In the genomic region with DNA sequence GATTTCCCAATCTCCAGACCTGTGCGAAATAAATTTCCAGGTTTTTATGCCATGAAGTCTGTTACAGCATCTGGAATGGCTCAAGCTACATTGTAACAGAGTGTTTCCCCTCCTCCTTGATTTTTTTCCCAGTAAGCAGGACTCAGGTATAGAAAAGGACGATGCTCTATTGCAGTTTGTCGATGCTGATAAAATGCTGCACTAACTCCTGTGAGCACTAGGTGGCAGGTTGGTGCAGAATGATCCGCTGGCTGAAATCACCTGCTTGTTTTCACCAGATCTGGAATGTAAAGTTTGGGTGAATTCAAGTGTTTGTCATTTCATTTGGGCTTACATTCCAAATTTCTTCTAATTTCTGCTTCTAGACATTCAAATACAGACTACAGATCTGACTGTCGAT, we compare ENCODE assay signal across 9 mouse cellular contexts. TPM values are rescaled to one million over a fixed set of nuclear protein-coding genes. Genes with fewer than 3 reads are reported as not detected.
DNase-seq lines count a peak whose midpoint lies in the region; ATAC-seq and TF ChIP-seq lines count a peak whose summit lies in the region.
"Had no signal": no experiment of that assay in that cellular context is flagged by ENCODE, and none has a peak within 500 bp of the region (broad histone marks: within the 10 kb centered on the region; RNA-seq: fewer than 3 reads in every experiment).

No protein-coding gene starts in this region.

- no peaks in the 10 kb centered on the region for H3K4me1 ChIP-seq in limb, embryonic 11.5 days (ENCODE audit: control insufficient read depth, insufficient read depth, low read length)
- H3K4me1 ChIP-seq in limb, embryonic 10.5 days: no peaks in the 10 kb centered on the region
- H3K4me1 ChIP-seq in liver, postnatal 0 days (ENCODE audit: insufficient read depth): no peaks in the 10 kb centered on the region
- H3K4me1 ChIP-seq: heart, embryonic 13.5 days had no signal

- no peak for ATAC-seq in limb, embryonic 11.5 days (ENCODE audit: insufficient number of reproducible peaks, low FRiP score, low TSS enrichment, low read depth)
- no peak for ATAC-seq in liver, postnatal 0 days

- peak; percentile 53 for DNase-seq in adrenal gland, postnatal 10 days
- DNase-seq in adrenal gland, adult 8-10 months: no peak
- peak; percentile 53 for DNase-seq in limb, embryonic 11.5 days (ENCODE audit: low spot score)
- no peak for DNase-seq in limb, embryonic 10.5 days (ENCODE audit: low spot score)
- DNase-seq in brain, adult 2 months (ENCODE audit: low read depth, low spot score): peak; percentile 73
- DNase-seq in frontal cortex, postnatal 36 days (ENCODE audit: low spot score in 2 of 2): peak; percentile 33 to 75
- DNase-seq in liver, postnatal 0 days: peak; percentile 36
- DNase-seq in right cerebral cortex, adult 2 months (ENCODE audit: low spot score in 2 of 2): peak; percentile 76 to 78

- H3K27me3 ChIP-seq in limb, embryonic 11.5 days (ENCODE audit: control insufficient read depth, insufficient read depth, low read length): no peaks in the 10 kb centered on the region
- no peaks in the 10 kb centered on the region for H3K27me3 ChIP-seq in limb, embryonic 10.5 days (ENCODE audit: low read depth, poor library complexity, severe bottlenecking)
- no peaks in the 10 kb centered on the region for H3K27me3 ChIP-seq in liver, postnatal 0 days (ENCODE audit: insufficient read depth, low read length)
- H3K27me3 ChIP-seq: heart, embryonic 13.5 days had no signal

- no peak overlapping the region for H3K9ac ChIP-seq in limb, embryonic 11.5 days (ENCODE audit: low read length)
- H3K9ac ChIP-seq in liver, postnatal 0 days (replicated peaks): no peak overlapping the region
- H3K9ac ChIP-seq: heart, embryonic 13.5 days had no signal

- WGBS in limb, embryonic 11.5 days: 5% methylated on average over 5 of the region's 5 CpGs
- 6% methylated on average over 5 of the region's 5 CpGs for WGBS in limb, embryonic 10.5 days
- 4% methylated on average over 5 of the region's 5 CpGs for WGBS in liver, postnatal 0 days (ENCODE audit: insufficient replicate concordance)

- no peak for TF ChIP-seq EP300 in liver, postnatal 0 days (IDR thresholded peaks at IDR 0.05; ENCODE audit: low read depth)

- H3K4me3 ChIP-seq in limb, embryonic 11.5 days (ENCODE audit: low read depth, low read length): no peak overlapping the region
- no peak overlapping the region for H3K4me3 ChIP-seq in limb, embryonic 10.5 days
- H3K4me3 ChIP-seq in liver, postnatal 0 days (ENCODE audit: low read depth, low read length): no peak overlapping the region
- H3K4me3 ChIP-seq: heart, embryonic 13.5 days had no signal

- H3K4me2 ChIP-seq in limb, embryonic 11.5 days (ENCODE audit: low read depth, severe bottlenecking): no peak overlapping the region
- no peak overlapping the region for H3K4me2 ChIP-seq in liver, postnatal 0 days (ENCODE audit: low read depth, low read length)
- H3K4me2 ChIP-seq: heart, embryonic 13.5 days had no signal

- peak; percentile 77 for TF ChIP-seq CTCF in liver, postnatal 0 days (IDR thresholded peaks at IDR 0.05; ENCODE audit: low read depth)

- H3K9me3 ChIP-seq in limb, embryonic 11.5 days (ENCODE audit: control insufficient read depth, low read length): no peaks in the 10 kb centered on the region
- H3K9me3 ChIP-seq in limb, embryonic 10.5 days (replicated peaks): no peaks in the 10 kb centered on the region
- H3K9me3 ChIP-seq in liver, postnatal 0 days (ENCODE audit: low read length): no peaks in the 10 kb centered on the region
- H3K9me3 ChIP-seq: heart, embryonic 13.5 days had no signal

- H3K27ac ChIP-seq in limb, embryonic 11.5 days (replicated peaks; ENCODE audit: low read depth, low read length): no peak overlapping the region
- no peak overlapping the region for H3K27ac ChIP-seq in limb, embryonic 10.5 days
- H3K27ac ChIP-seq in liver, postnatal 0 days (ENCODE audit: low read depth): no peak overlapping the region
- H3K27ac ChIP-seq: heart, embryonic 13.5 days had no signal

- no peaks in the 10 kb centered on the region for H3K36me3 ChIP-seq in limb, embryonic 11.5 days (ENCODE audit: control insufficient read depth, insufficient read depth, low read length)
- H3K36me3 ChIP-seq in limb, embryonic 10.5 days: no peaks in the 10 kb centered on the region
- no peaks in the 10 kb centered on the region for H3K36me3 ChIP-seq in liver, postnatal 0 days (replicated peaks; ENCODE audit: insufficient read depth, low read length)
- H3K36me3 ChIP-seq: heart, embryonic 13.5 days had no signal

RNA-seq across cellular contexts. Expression of a gene that starts 9.0 kb away (rescaled TPM):
- 10 to 100 TPM; 10.2 to 11.2 TPM for total RNA-seq in adrenal gland, postnatal 10 days (2021)
- total RNA-seq in adrenal gland, adult 8-10 months (2022): 10 to 100 TPM; 11.1 to 13.3 (median 12.8) TPM
- 14.6 and 15.0 TPM in 2 replicates for polyA plus RNA-seq in limb, embryonic 11.5 days (2014; fragmentation: Nextera tagmentation; extraction: Ambion mirVana)
- 10.5 and 13.0 TPM in 2 replicates for polyA plus RNA-seq in limb, embryonic 10.5 days (2016; fragmentation: Nextera tagmentation; extraction: Ambion mirVana)
- polyA plus RNA-seq in liver, postnatal 0 days (2015; fragmentation: Nextera tagmentation; extraction: Ambion mirVana): 5.2 and 6.2 TPM in 2 replicates

RNA-seq across cellular contexts. Expression of a gene that starts 18.5 kb away (rescaled TPM):
- 1 to 10 TPM; 7.4 to 7.6 TPM for total RNA-seq in adrenal gland, postnatal 10 days (2021)
- under 1 TPM; 0.09 to 0.46 (median 0.24) TPM for total RNA-seq in adrenal gland, adult 8-10 months (2022)
- polyA plus RNA-seq in limb, embryonic 11.5 days (2014; fragmentation: Nextera tagmentation; extraction: Ambion mirVana): 5.0 and 5.7 TPM in 2 replicates
- polyA plus RNA-seq in limb, embryonic 10.5 days (2016; fragmentation: Nextera tagmentation; extraction: Ambion mirVana): 3.8 and 3.9 TPM in 2 replicates
- polyA plus RNA-seq in liver, postnatal 0 days (2015; fragmentation: Nextera tagmentation; extraction: Ambion mirVana): 0.04 TPM in 2 replicates

Comparison
In these comparisons a context has a peak if more than half of its experiments do, and no peak if none do; other contexts are left out.
1. DNase-seq: peak in adrenal gland, postnatal 10 days (single experiment), limb, embryonic 11.5 days (single experiment), brain, adult 2 months (single experiment), frontal cortex, postnatal 36 days (2 of 2), liver, postnatal 0 days (single experiment) and right cerebral cortex, adult 2 months (2 of 2); none in adrenal gland, adult 8-10 months (single experiment) and limb, embryonic 10.5 days (single experiment).